Mouse (Mus musculus): Measurements from ENCODE around the gene Thap7.
"Not testable (repeated sequence)": the region's sequence is repeated elsewhere in the genome, so short reads cannot be mapped to it uniquely, and the experiment has no call there.

Thap7 gene

DNA sequence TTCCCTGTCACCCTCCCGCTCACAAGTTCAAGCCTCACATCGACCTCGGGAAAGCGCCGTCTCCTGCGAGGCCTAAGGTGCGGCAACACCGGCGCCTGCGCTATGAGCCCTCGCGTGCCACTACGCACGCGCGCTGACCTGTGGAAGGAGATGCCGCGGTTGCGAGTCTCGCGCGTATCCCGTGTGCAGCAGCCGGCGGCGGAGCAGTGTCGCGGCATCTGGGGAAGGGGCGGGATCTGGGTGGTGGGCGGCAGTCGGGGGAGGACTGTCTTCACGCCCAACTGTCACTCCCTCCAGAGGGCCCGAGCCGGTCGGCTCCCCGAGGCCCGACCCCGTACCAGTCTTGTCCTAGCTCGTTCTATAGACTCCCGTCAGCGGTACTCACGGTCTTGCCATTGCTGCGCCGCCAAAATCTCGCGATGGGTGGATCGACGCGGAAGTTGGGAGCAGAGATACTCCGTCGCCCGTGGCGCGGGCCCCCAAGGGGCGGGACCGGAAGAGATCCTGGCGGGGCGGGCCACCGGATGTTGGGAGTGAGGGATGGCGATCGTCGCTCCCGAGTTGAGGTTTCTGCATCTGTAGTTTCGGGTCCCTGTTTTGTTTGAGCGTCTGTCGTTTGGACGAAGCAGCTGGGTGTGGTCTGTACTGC is at the start of gene Thap7:
Thap7 (minus strand) TSS at position 497 of the 649 bp plus-strand sequence.
- peak; percentile 96 for DNase-seq (ENCODE audit: low spot score)

DNA sequence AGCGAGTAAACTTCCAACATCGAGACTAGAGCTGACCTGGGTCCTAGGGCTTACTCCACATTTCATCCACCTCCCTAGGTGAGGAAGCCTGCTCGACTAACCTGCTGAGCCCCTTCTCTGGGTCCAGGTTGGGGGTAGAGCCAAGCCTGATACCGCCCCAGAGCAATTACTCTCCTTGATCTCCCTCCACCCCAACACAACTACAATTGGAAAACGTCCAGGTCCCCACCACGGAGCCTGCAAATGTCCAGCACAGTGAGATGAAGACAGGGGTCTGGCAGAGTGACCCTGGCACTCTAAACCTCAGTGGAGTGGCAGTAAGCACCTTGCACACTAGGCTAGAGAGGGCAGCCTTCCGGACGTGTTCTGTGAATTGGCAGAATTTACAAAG is 45.9 kb upstream of the Thap7 start:
- no peak for DNase-seq (ENCODE audit: low spot score)

GRCm38 (mm10) chr16:17575870-17576824 is 45.2 kb upstream of the Thap7 start:
- peak; percentile 78 for DNase-seq (ENCODE audit: low spot score)

- no peak for DNase-seq (ENCODE audit: low spot score)
These were observed 35.2 kb upstream of the Thap7 start for GRCm38 (mm10) chr16:17566186-17566585.

DNA sequence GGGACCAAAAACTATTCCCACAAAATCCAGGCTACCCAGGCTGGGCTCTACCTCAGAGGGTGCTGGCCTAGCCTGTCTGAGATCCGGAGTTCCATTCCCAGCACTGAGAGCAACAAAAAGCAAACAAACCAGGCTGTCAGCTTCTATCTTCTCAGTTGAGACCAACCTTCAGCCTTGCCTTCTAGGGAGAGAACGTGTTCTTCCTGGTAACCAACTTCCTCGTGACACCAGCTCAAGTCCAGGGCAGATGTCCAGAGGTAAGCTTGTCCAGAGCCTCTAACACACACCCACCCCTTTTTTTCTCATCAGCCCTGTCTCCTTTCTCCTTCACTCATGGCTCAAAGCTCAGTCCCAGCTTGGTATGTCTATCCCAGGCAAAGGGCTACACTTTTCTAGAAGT is 33.8 kb upstream of the Thap7 start:
- DNase-seq (ENCODE audit: low spot score) = no peak

- DNase-seq (ENCODE audit: low spot score) = no peak
These were observed 33.3 kb upstream of the Thap7 start for GRCm38 (mm10) chr16:17564221-17564620.

DNA sequence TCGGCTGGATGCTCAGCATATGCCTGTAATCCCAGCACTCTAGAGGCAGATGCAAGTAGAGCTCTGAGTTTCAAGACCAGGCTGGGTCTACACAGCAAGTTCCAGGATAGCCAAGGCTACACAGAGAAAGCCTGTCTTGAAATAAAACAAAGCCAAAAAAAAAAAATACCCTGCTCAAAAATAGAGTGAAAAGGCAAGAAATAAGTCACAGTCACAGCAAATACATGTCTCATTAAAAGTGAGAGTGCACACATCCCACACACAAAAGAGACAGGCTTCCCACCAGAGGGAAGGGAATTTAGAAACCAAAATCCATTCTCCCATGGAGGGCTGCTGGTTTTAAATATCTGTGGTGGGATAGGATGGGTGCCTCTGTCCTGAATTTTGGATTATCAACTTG is 32.6 kb upstream of the Thap7 start:
- DNase-seq (ENCODE audit: low spot score) = no peak

DNA sequence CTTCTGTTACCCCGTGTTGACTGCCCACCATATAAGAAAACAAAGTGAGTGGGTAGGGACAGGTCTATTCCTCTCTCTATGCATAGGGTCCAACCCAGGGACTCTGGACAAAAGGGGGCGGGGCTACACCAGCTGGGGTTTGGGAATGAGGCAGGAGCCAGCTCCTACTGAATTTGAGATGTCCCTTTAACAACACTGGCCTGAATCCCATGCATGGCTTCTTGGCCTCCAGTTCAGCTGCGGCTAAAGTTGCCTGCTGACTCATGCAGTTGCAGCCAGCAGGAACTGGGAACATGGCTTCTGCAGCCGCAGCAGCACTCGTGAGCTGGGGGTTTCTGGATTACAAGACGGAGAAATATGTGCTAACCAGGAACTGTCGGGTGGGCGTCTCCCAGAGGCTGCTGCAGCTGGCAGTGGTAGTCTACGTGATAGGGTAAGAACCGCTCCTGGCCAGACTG is 30.8 kb upstream of the Thap7 start, which contains the start of gene P2rx6:
P2rx6 (plus strand) TSS at position 135 of the 458 bp plus-strand sequence.
- peak; percentile 58 for DNase-seq (ENCODE audit: low spot score)

DNA sequence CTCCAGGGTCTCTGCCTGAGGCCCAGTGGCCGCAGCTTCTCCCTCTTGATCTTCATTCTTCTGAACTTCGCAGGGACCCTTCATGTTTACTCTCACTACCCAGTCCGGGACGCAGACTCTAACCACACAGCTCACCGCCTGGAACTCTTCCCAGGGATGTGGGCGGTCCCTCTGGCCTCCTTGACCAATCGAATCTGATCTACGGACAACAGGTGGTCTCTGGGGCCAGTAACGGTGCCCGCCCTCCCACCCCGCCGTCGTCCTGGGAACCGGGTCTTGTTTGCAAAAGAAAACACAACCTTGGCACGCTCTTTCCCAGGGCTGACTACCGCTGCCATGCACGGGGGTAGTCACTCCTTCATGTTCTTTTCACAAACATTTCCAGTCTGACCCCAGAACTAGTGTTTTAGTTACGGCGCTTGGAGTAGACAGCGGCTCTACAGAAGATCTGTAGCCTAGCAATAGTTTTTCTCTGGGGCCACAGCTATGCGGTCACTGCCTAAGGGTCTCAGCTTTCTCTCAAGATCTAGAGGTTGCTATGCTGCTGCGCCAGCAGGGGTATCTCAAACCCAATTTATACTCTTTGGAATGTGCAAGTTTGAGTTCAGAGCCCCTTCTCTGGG is 30.3 kb upstream of the Thap7 start, which contains the start of gene Lrrc74b:
Lrrc74b (minus strand) TSS at position 120 of the 623 bp plus-strand sequence.
- peak; percentile 74 for DNase-seq (ENCODE audit: low spot score)

GRCm38 (mm10) chr16:17559396-17560027 is 28.6 kb upstream of the Thap7 start:
- DNase-seq (ENCODE audit: low spot score) = no peak

GRCm38 (mm10) chr16:17558811-17559210 is 27.9 kb upstream of the Thap7 start:
- no peak for DNase-seq (ENCODE audit: low spot score)

- DNase-seq (ENCODE audit: low spot score) = peak; percentile 71
These were observed 27.1 kb upstream of the Thap7 start for GRCm38 (mm10) chr16:17557947-17558480.

DNA sequence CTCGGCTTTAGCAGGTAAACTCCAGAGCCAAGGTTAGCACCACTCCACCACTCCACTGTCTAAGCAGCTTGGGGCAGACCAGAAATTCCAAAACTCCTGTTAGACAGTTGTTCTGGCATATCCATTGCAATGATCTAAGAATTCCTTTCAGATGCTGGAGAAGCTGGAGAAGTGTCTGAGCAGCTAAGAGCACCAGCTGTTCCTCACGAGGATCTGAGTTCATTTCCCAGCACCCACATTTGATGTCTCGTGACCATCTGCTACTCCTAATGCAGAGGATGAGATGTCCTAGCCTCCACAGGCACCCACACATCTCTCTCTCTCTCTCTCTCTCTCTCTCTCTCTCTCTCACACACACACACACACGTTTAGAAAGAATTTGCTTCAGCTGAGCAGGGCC is 26.0 kb upstream of the Thap7 start:
- DNase-seq (ENCODE audit: low spot score) = no peak

GRCm38 (mm10) chr16:17556180-17556579 is 25.2 kb upstream of the Thap7 start:
- DNase-seq (ENCODE audit: low spot score) = no peak

- DNase-seq (ENCODE audit: low spot score) = not testable (repeated sequence)
These were observed 23.8 kb upstream of the Thap7 start for GRCm38 (mm10) chr16:17554702-17555101.

DNA sequence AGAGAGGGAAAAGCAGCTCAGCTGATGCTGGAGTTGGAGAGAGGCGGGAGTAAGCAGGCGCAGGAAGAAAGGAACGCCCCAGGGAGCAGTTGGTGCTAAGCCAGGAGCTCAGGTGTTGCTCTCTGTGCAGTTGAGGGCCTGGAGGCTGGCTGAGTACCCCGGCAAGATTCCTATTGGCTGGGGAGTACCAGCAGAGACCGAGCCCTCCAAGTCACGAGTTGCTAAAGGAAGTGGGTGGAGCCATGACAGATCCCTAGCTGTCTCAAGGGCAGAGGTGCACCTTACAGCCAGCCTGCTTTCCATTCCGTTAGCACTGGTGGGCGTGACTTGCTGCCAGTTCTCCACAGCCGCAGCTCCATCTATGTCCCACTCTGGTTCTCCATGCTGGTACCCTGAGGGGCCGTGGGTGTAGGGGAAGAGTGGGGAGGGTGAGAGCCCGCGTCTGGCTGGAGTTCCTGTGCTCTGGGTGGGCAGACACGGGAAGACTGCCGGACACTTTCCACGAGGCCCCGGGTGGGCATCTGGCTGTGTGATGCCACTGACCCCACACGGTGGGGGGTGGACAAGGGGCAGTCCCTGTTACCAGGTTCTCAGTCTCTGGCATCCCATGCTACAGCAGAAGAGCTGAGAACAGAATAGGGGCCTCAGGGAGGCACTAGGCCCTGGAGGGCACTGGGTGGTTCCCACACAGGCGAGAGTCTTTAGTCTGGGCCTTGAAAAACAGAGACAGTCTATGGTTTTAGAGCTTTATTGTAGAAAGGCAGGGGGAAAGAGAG is 23.2 kb upstream of the Thap7 start:
- DNase-seq (ENCODE audit: low spot score) = no peak

GRCm38 (mm10) chr16:17552837-17553236 is 21.9 kb upstream of the Thap7 start:
- no peak for DNase-seq (ENCODE audit: low spot score)

DNA sequence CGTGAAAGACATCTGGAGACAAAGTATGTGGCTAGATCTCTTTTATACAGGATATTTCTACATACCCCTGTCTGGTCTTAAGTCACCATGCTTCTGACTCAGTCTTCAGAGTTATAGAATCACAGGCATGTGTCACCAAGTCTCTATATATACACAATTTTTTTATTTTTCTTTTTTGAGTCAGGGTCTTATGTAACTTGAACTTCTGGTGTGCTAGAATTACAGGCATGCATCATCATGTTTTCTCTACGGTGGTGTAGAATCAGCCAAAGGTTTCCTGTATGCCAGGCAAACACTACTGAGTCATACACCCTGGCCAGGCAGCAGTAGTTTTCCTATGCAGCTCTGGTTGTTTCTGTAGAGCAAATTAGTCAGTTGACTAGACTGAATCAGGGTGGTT is 11.7 kb upstream of the Thap7 start:
- no peak for DNase-seq (ENCODE audit: low spot score)

DNA sequence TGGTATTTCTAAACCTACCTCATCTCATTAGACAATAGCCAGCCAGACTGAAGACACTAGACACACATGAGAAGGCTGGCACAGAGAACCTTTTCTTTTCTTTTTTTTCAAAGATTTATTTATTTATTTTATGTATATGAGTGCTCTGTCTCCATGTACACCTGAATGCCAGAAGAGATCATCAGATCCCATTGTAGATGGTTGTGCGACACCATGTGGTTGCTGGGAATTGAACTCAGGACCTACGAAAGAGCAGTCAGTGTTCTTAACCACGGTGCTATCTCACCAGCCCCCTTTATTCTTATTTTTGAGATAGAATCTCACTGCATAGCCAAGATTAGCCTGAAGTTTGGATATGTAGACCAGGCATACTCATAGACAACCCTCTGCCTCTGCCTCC is 5.6 kb upstream of the Thap7 start:
- DNase-seq (ENCODE audit: low spot score) = no peak

- no peak for DNase-seq (ENCODE audit: low spot score)
These were observed 1.9 kb upstream of the Thap7 start for GRCm38 (mm10) chr16:17532676-17533329.
